Mouse (Mus musculus): Measurements from ENCODE around the gene Dnaaf2.

The Dnaaf2 gene

DNA sequence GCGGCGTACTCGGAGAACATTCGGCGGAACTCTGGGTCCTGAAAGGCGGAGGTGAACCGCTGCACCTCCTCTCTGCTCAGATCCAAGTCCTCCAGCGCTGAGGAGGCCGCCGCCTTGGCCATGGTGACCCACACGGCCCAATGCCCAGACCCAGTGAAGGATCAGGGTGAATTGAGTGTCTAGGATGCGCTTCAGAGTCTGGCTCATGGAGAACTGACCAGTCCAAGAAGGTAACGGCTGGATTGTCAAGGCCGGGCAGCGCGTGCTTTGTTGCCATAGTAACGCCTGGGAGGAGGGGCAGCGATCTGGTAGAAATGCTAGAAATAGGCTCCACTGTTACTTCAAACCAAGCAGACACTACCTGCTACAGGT, at the start of gene Dnaaf2:
Dnaaf2 (minus strand) TSS at position 266 of the 372 bp plus-strand sequence.
- DNase-seq (ENCODE audit: low spot score in 2 of 2), result peak; percentile 74 to 75

DNA sequence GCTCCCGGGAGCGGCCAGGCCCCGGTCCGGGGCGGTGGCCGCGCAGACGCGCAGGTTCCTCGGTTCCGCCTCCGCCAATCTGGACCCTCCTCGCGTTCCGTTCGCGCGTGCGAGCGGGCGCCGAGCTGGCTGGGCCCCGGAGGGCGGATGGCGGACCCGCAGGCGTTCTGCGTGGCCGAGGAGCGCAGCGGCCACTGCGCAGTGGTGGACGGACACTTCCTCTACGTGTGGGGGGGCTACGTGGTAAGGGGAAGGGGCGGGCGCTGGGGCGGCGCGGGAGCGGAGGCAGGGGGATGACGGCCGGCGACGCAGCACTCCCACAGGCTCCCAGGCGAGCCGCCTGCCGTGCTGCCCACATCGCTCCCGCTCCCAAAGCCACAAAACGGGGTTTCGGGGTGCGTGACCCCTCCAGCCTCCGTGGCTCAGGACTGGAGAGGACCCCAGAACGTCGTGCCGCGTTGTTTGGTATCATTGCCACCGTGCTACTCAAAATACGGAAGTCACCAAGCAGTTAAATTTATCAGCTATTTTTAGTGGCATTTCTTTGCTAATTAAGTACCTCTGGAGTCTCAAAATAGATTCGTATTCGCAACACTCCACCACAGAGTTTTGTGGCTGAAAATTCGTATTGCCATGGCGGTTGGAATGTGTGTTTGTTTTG, 43.7 kb upstream of the Dnaaf2 start:
- peak; percentile 70 to 76 for DNase-seq (ENCODE audit: low spot score in 2 of 2)

DNA sequence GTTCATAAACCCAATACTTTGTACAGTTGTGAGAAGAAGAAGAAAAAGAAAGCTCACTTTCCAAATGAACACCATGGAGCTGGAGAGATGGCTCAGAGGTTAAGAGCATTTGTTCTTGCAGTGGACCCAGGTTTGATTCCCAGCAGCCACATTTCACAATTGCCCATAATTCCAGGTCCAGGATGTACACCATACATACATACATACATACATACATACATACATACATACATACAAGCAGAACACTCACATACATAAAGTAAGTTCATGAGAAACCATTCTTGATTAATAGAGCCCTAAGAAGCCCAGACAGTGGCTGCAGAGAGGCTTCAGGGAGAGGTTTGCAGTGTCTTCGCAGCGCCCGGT, 43.2 kb upstream of the Dnaaf2 start:
- no peak for DNase-seq (ENCODE audit: low spot score in 2 of 2)

DNA sequence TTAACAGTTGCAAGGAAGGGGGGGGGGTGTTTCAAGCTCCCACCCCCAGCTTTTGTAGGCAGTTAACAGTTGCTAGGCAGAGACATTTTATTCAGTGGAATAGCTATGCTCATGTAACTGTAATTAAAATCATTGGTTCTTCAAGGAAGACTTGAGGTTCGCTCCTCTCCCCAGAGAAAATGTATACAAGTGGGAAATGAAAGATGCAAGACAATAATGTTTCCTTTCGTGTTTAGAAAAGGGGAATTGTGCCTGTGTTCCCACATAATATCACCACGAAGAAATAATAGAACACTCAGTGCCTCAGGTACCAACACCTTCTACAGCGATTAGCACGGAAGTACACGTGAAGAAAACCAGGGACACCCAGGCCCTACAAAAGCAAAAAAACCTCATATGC, 42.6 kb upstream of the Dnaaf2 start, which contains the start of gene Klhdc1:
Klhdc1 (plus strand) TSS at position 301 of the 400 bp plus-strand sequence.
- no peak for DNase-seq (ENCODE audit: low spot score in 2 of 2)

DNA sequence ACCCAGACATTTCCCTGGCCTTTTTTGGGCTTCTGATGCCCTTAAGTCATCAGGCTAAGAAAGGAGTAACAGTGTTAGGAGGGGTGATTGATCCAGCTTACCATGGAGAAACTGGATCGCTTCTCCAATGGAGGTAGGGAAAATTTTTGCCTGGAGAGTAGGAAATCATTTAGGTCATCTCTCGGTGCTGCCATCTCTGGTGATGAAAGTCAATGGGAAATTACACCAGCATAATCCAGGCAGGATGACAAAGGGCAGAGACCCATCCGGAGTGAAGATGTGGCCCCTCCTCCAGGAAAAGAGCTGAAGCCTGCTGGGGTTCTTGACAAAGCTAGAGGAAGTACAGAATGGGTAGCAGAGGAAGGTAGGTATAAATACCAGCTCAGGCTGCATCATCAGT, 40.1 kb upstream of the Dnaaf2 start:
- DNase-seq (ENCODE audit: low spot score in 2 of 2), result no peak

DNA sequence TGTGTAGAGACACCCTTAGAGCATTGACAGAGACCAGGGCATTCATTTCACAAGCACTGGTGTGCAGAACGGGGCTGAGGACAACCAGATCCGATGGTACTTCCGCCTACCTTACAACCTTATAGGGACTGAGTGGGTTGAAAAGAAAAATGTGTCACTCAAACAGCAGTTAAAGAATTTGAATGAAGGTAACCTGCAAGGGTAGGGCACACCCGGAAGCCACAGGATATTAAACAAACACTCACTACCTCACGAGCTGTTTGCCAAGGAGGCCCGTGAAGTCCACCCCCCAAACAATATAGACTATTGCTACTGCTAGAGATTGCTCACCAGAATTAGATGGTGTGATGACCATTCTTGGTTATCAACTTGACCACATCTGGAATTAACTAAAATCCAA, 37.6 kb upstream of the Dnaaf2 start:
- no peak for DNase-seq (ENCODE audit: low spot score in 2 of 2)

DNA sequence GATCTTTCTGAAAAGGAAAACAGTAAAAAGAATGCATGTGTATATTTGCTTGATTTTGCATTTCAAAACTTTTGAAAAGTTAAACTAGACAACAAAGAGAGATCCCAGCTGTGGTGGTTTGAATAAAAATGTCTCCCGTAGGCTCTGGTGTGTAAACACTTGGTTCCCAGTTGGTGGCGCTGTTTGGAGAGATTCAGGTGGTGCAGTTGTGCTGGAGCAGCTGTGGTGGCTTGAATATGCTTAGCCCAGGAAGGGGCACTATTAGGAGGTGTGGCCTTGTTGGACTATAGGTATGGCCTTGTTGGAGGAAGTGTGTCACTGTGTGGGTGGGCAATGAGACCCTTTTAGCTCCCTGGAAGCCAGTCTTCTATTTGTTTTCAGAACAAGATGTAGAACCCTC, 31.0 kb upstream of the Dnaaf2 start:
- no peak for DNase-seq (ENCODE audit: low spot score in 2 of 2)

DNA sequence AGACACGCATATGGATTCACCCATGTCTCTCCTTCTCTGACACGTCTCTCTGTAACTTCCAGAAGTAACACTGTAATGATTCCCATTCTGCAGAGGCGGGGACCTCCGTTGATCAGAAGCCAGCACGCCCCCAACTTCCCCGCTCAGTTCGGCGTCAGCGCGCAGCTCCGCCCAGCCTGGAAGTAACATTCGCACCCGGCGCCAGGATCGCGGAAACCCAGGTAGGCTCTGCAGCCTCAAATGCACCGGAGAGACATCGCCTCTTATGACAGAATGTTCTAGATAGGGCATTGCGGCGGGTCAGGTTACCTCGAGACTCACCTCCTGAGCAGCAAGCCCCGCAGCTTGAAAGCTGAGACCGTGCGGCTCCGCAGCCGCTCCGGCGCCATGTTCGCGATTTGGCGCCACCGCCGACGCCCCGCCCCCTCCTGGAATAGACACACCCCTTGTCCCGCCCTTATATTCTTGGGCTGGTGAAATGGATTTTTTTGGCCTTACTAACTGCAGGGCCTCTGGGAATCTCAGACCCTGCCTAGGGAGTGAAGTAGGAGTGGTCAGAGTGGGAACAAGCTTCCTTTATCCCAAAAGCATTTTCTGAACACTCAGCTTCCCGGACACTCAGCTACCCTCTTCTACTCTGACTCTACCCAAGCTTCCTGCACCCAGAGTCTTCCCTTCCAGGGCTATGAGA, 29.7 kb upstream of the Dnaaf2 start, which contains the start of gene Pole2:
Pole2 (minus strand) TSS at position 420 of the 691 bp plus-strand sequence.
- DNase-seq (ENCODE audit: low spot score in 2 of 2), result peak; percentile 83 to 84

DNA sequence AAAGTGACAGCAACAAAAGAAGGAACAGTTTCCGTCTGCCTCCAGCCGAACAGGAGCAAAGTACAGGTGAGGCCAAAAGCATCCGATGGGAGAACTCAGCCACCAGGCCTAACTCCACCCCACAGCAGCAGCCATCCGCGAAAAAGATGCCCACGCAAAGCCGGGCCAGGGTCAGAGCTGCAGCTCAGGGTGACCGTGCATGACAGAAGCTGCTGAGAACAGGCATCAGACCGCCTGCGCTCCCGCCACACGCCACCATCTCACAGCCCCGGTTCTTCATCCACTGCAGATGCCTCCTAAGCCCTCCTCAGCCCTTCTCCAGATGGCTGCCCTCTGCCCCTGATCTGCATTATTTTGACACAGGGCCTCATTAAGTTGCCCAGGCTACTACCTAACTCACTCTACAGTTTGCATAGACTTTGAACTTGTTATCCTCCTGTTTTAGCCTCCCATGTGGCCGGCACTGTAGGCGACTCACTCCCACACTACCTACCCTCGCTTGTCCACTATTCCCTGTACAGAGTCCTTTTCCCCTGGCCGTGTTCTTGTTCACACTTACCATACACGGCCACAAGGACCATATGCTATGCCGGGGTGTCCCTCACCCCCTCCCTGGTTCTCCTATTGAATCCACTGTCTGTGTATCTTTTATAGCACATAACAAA, 22.5 kb upstream of the Dnaaf2 start:
- no peak for DNase-seq (ENCODE audit: low spot score in 2 of 2)

DNA sequence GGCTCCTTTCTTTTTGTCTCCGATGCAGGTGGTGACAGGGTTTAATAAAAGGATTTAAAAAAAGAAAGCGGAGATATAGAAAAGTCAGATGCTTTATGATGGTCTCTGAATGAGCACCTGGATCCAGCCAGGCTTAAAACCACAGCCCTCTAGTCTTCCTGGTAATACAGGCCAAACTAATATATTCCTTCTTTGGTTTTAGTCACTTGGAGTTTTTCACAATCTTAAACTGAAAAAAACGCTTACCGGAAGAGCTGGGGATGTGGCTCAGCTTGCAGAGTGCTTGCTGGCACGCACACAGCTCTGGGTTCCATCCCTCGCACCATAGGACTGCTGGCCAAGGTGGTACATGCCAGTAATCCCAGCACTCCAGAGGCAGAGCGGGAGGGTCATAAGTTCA, 18.4 kb upstream of the Dnaaf2 start:
- DNase-seq (ENCODE audit: low spot score in 2 of 2), result no peak

DNA sequence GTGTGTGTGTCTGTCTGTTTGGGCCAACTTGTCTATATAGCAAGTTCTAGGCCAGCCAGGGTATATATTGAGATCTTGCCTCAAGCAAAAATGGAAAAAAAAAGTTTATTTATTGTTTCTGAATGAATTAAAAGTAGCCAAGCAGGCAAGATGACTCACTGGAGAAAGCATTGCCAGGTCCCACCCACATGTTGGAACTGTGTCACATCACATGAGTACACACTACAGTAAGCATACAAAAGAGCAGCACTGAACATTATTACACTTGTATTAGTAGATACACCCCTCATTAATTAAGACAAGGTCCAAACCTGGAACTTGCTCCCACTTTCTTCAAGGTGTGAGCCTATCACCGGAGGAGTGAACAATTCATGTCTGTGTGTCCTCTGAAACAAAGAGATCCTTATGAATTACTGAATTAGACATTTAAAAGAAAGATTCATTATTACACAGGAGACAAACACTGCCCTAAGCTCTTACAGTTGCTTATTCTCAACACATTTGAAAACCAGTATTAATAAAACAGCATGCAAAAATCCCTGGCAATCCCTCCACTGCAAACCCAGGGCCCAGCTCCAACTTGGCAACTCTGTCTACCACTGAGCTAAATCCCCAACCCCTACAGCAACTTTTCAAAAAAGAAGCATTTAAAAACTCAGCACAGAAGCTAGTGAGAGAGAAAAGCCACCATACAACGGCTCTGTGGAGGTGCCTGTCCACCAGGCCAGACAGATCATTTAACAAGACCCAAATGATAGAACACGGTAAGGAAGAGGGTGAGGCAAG, 17.0 kb upstream of the Dnaaf2 start:
- DNase-seq (ENCODE audit: low spot score in 2 of 2), result peak; percentile 62 to 78

DNA sequence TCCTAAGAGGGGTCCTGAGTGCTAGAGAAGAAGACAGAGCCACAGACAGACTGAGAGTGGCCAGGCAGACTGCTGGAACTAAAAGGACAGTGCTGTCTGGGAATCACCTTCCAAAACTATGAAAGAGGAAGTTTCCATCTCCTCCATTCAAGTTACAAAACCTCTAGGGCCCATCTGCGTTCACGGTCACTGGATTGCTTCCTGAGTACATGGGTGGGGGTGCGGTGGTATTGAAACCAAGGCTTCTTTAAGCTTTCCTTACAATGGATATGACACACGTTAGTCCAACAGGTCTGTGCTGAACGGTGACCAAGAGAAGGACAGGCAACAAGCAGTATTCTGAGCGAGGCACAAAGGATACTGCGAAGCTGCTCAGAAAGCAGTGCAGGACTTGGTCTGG, 16.2 kb upstream of the Dnaaf2 start:
- DNase-seq (ENCODE audit: low spot score in 2 of 2), result no peak

DNA sequence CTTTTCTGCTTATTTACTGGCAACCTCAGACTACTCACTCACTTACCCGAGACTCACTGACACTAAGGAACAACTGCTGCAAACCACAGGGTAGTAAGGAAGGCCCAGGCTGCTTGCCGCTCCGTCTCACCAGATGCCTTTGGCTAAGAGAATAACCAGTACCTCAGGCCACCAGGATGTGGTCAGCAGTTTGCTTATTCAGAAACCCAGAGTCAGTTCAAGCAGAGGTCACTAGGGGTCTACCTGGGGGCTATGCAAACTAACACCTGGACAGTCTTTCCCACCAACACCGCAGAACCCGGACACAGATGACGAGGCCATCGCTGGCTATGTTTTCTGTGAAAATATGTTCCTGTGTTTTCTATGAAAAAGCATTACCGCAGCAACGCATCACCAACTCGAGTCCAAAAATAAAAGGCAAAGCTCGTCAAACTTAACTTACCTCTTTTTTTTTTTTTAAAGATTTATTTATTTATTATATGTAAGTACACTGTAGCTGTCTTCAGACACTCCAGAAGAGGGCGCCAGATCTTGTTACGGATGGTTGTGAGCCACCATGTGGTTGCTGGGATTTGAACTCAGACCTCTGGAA, 15.1 kb upstream of the Dnaaf2 start:
- DNase-seq (ENCODE audit: low spot score in 2 of 2), result no peak

DNA sequence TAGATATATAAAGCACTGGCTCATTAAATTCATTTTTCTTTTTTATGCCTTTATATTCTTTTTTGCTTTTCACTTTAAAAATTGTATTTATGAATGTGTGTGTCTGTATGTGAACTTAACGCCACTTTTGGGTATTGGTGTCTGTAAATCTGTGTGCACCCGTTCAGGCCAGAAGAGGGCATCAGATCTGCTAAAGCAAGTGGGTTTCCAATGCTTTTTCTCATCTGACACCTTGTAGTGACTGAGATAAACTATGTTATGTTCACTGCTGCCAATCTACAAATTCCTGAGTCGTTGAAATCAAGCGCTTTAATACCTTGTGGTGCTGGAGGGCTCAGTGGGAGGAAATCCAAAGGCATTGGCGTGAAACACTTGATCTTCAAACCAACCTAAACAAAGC, 12.8 kb upstream of the Dnaaf2 start:
- no peak for DNase-seq (ENCODE audit: low spot score in 2 of 2)

DNA sequence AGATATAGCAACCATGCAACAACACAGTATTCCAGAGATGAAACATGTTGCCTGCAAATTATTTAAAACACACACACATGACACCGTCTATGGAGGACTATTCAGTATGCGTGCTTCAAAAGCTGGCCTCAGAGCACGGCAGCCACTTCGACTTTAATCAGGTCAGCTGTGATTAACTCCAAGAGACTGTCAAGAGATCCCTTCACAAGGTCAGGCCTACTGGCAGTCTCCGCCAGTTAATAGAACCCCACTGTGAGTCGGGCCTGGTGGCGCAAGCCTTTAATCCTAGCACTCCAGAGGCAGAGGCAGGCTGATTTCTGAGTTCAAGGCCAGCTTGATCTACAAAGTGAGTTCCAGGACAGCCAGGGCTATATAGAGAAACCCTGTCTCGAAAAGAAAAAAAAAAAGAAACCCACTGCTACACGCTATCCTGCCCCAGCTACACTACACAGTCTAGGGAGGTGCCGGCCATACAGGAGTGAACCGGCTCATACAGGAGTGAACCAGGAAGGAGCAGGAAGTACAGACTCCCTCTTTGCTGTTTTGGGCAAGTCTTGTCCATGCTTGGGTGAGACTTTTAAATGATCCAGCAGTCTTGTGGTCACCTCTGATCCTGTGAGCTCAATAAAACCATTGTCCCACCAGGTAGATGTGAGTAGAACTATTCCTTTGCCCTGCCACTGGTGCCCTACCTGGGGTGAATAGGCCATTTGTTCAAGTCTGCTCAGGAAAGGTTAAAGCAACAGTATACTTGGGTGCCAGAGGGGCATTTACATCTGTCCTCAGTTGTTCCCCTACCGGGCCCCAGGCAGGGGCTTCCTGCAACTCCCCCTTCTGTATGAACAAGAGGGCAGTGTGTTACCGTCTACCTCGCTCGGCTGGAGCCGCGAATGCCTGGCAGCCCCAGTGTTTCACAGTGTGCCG, 12.1 kb upstream of the Dnaaf2 start:
- no peak for DNase-seq (ENCODE audit: low spot score in 2 of 2)

DNA sequence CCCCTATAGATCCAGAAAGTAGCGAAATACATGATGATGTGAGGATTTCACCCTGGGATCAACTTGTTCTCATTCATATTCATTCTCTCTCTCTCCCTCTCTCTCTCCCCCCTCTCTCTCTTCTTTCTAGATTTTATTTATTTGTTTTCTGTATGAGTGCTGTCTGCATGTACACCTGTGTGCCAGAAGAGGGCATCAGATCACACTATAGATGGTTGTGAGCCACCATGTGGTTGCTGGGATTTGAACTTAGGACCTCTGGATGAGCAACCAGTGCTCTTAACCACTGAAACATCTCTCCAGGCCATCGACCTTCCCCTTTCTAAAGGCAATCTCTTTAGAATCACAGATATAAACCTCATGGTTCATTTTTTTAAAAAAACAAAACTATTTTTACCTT, 10.3 kb upstream of the Dnaaf2 start:
- DNase-seq (ENCODE audit: low spot score in 2 of 2), result no peak

DNA sequence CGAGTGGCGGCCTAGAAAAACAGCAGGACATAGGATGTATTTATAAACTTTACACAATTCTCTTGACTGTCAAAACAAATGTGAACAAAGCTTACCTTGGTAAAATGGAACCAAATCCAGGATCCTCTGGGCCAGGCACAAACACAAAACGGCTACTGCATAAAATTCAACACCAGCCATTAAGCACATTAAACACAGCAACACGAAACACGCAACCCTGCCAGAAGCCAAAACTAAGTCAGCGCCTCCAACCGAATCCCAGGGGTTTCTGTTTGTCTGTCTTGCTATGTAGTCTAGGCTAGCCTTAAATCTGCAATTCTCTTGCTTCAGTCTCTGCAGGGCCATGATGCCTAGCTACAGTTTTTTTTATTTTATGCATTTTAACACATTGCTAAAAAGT, 9.7 kb upstream of the Dnaaf2 start:
- DNase-seq (ENCODE audit: low spot score in 2 of 2), result no peak

DNA sequence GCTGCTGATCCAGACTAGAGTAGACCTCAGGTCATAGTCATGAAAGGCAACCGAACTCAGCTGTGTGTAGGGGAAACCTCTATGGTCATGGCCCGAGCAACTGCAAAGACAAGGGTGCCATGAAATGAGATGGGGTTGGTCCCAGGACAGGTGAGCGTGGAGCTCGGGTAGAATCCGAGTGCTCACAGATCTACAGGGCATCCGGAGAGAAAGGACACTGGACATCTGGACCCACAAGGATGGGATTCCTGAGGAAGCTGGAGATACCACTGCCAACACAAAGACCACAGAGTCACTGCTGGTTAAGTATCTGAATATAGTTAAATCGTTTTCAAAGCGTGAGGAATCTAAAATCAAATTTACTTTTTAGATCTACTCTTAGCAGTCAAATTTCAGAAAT, 9.2 kb upstream of the Dnaaf2 start:
- DNase-seq (ENCODE audit: low spot score in 2 of 2), result no peak

DNA sequence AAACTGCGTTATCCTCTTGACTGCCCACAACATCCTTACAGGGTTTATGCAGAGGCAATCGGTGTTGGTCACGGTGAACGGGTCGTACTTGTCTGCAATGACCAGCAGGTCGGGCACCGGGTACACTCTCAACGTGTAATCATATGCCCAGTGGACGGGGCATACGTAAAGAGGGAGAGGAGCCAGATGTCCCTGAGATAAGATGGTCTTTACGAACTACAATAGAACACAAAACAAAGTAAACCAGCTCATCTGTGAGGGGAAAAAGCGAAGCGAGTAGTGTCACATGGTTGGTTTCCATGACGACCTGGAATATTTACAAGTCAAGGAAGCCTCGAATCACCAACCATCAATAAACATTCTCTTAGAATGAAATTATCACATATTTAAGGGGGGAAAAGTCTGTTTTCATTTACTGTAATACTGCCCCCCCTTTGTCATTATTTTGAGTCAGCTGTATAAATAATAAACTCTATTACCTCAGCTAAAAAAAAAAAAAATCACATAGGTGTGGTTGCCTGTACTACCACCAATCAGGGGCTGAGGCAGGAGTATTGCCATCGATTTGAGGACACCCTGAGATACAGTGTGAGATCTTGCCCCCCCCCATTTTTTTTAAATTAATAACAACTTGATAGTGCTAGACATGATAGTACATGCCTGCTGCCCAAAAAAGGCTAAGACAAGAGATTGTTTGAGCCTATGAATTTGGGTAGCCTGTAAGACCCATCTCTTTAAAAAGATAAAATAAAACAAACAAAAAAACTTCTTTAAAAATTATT, 6.0 kb upstream of the Dnaaf2 start, which contains the start of gene Gm49384:
Gm49384 (minus strand) TSS at position 216 of the 782 bp plus-strand sequence.
- DNase-seq (ENCODE audit: low spot score in 2 of 2), result no peak

DNA sequence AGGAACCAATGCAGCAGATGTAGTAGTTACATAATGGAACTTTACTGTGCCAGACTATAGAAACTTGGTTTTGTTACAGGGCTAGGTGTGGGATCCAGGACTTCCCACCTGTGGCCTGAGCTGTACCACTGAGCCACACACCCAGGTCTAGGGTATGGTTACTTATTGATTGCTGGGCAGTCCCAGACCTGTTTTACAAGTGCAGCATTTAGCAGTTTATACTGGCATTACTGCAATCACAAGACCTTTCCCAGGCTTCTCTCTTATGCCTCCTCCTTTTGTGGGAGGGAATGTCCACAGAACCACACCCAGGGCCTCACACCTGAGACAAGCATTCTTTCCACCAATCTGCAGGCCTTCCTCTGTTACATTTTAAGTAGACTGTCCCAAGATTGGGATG, 756 bp upstream of the Dnaaf2 start:
- no peak for DNase-seq (ENCODE audit: low spot score in 2 of 2)

Measured in right cerebral cortex, adult 2 months (tissue).